Mouse (Mus musculus): Measurements from ENCODE around the gene Otoa. TPM values are rescaled to one million over a fixed set of nuclear protein-coding genes. Genes with fewer than 3 reads are reported as not detected.

Gene Otoa
- polyA plus RNA-seq, 1 experiment = 0.05 TPM

GRCm38 (mm10) chr7:121187201-121187786 lies 105.8 kb downstream of the Otoa start:
- H3K4me1 ChIP-seq (ENCODE audit: control insufficient read depth, insufficient read depth, insufficient read length) = no peaks in the 10 kb centered on the region
- 83% methylated on average over 9 of the region's 9 CpGs for whole genome bisulfite sequencing

GRCm38 (mm10) chr7:121188976-121189375 lies 107.5 kb downstream of the Otoa start:
- Histone ChIP-seq H3K4me1 (ENCODE audit: control insufficient read depth, insufficient read depth, insufficient read length) (no peaks in the 10 kb centered on the region), H3K27ac (ENCODE audit: insufficient read depth, low read length) (no peak overlapping the region), H3K27me3 (ENCODE audit: control insufficient read depth, insufficient read depth, low read length) (no peaks in the 10 kb centered on the region), H3K4me3 (ENCODE audit: extremely low read depth, insufficient read depth, insufficient read length) (no peak overlapping the region), H3K36me3 (ENCODE audit: control insufficient read depth, insufficient read depth, low read length) (no peaks in the 10 kb centered on the region)
- TF ChIP-seq POLR2A (IDR thresholded peaks at IDR 0.05; ENCODE audit: low read depth, low read length) (no peak), CTCF (IDR thresholded peaks at IDR 0.05; ENCODE audit: extremely low read depth, insufficient read depth, insufficient read length, insufficient replicate concordance) (no peak)
- WGBS = 85% methylated on average over 7 of the region's 7 CpGs
- no peak for DNase-seq (ENCODE audit: low read depth in 1 of 2, low spot score in 2 of 2)

More at GRCm38 (mm10) chr7:121187201-121187786, 105.8 kb downstream of the Otoa start:
- no peak for DNase-seq (ENCODE audit: low read depth in 1 of 2, low spot score in 2 of 2)
- no peak overlapping the region for H3K27ac ChIP-seq (ENCODE audit: insufficient read depth, low read length)
- TF ChIP-seq CTCF (IDR thresholded peaks at IDR 0.05; ENCODE audit: extremely low read depth, insufficient read depth, insufficient read length, insufficient replicate concordance) = no peak
- no peaks in the 10 kb centered on the region for H3K27me3 ChIP-seq (ENCODE audit: control insufficient read depth, insufficient read depth, low read length)
- no peak overlapping the region for H3K4me3 ChIP-seq (ENCODE audit: extremely low read depth, insufficient read depth, insufficient read length)
- H3K36me3 ChIP-seq (ENCODE audit: control insufficient read depth, insufficient read depth, low read length) = no peaks in the 10 kb centered on the region

GRCm38 (mm10) chr7:121198933-121199332 lies 117.5 kb downstream of the Otoa start:
- Histone ChIP-seq H3K36me3 (ENCODE audit: control insufficient read depth, insufficient read depth, low read length) (no peaks in the 10 kb centered on the region), H3K4me3 (ENCODE audit: extremely low read depth, insufficient read depth, insufficient read length) (no peak overlapping the region), H3K27me3 (ENCODE audit: control insufficient read depth, insufficient read depth, low read length) (no peaks in the 10 kb centered on the region), H3K27ac (ENCODE audit: insufficient read depth, low read length) (no peak overlapping the region), H3K4me1 (ENCODE audit: control insufficient read depth, insufficient read depth, insufficient read length) (no peaks in the 10 kb centered on the region)
- TF ChIP-seq POLR2A (IDR thresholded peaks at IDR 0.05; ENCODE audit: low read depth, low read length) = no peak
- TF ChIP-seq CTCF (IDR thresholded peaks at IDR 0.05; ENCODE audit: extremely low read depth, insufficient read depth, insufficient read length, insufficient replicate concordance) = no peak
- no peak for DNase-seq (ENCODE audit: low read depth in 1 of 2, low spot score in 2 of 2)
- 80% methylated on average over 8 of the region's 8 CpGs for WGBS

GRCm38 (mm10) chr7:121211804-121212203 lies 130.4 kb downstream of the Otoa start:
- Histone ChIP-seq H3K4me1 (ENCODE audit: control insufficient read depth, insufficient read depth, insufficient read length) (no peaks in the 10 kb centered on the region), H3K4me3 (ENCODE audit: extremely low read depth, insufficient read depth, insufficient read length) (no peak overlapping the region), H3K36me3 (ENCODE audit: control insufficient read depth, insufficient read depth, low read length) (no peaks in the 10 kb centered on the region), H3K27me3 (ENCODE audit: control insufficient read depth, insufficient read depth, low read length) (no peaks in the 10 kb centered on the region), H3K27ac (ENCODE audit: insufficient read depth, low read length) (no peak overlapping the region)
- no peak for DNase-seq (ENCODE audit: low read depth in 1 of 2, low spot score in 2 of 2)
- TF ChIP-seq CTCF (IDR thresholded peaks at IDR 0.05; ENCODE audit: extremely low read depth, insufficient read depth, insufficient read length, insufficient replicate concordance) (no peak), POLR2A (IDR thresholded peaks at IDR 0.05; ENCODE audit: low read depth, low read length) (no peak)
- WGBS = 81% methylated on average over 4 of the region's 4 CpGs

Other genes with a start within 250 kb of the Otoa start
- 15.8 and 18.4 TPM in 2 replicates for gene Eef2k, start 238.8 kb upstream of the Otoa start, polyA plus RNA-seq (2012; rRNA removed)
- gene Polr3e, start 163.9 kb upstream of the Otoa start, polyA plus RNA-seq (2012; rRNA removed) = 14.2 and 16.7 TPM in 2 replicates
- gene Cdr2, start 99.3 kb upstream of the Otoa start, polyA plus RNA-seq (2012; rRNA removed) = 29.4 and 57.4 TPM in 2 replicates
- gene Mfsd13b, start 99.1 kb upstream of the Otoa start, polyA plus RNA-seq (2012; rRNA removed) = 0.11 TPM in 2 replicates
- gene Mettl9, start 47.2 kb upstream of the Otoa start, polyA plus RNA-seq (2012; rRNA removed) = 8.0 and 15.1 TPM in 2 replicates
- 5.5 and 5.7 TPM in 2 replicates for gene Igsf6, start 7.1 kb upstream of the Otoa start, polyA plus RNA-seq (2012; rRNA removed)

All from spleen, adult 2 months (tissue).